Mouse (Mus musculus) heart, adult 2 months (tissue): Measurements from ENCODE around the gene Hps1.
A peak's percentile ranks its signal among the peaks of the same experiment; 100 is the strongest.

Experiments used
- CTCF ChIP-seq: fragments of 200-600 bp; IDR thresholded peaks from 2 replicates; pipeline ENCODE4 v1.8.1; 2022; ENCODE audit warnings: antibody characterized with exemption, mild to moderate bottlenecking, moderate library complexity
- POLR2A ChIP-seq: fragments of 200-500 bp; IDR thresholded peaks from 2 replicates; pipeline ENCODE4 v1.6.1; 2011; ENCODE audit warnings: mild to moderate bottlenecking, low read depth, low read length, control low read depth; ENCODE audit not compliant: insufficient read depth

DNA sequence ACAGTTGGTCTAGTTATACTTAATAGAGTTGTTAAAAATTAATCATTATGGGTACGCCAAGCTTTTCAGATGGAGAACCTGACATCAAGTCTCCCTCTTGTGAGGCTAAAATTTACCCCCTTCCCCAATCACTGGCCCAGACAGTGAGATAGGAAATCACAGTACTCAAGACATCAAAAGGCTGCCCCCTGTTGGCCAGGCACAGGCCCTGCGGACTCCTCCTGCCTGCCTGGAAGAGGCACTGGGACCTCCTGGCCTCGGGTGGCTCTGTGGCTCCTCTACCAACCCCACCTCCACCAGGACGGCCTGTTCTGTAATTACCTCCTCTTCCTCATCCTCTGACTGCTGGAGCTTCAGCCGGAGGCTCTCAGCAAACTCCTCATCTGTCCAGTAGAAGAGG, 2.0 kb downstream of the Hps1 start:
- TF ChIP-seq CTCF (peak; percentile 74), POLR2A (no peak)
